Mouse (Mus musculus) splenic B cell, adult 2 months (primary cell): ENCODE data around the gene Borcs7.

Experiments used
- DNase-seq: peaks from one replicate; pipeline ENCODE4 v3.0.0-alpha.2; 2011; ENCODE audit warnings: low read depth, low spot score
- H3K27me3 ChIP-seq: 2 replicates; pipeline ENCODE4 v1.6.1; 2012; ENCODE audit warnings: mild to moderate bottlenecking, low read length, moderate library complexity, mixed read lengths; ENCODE audit not compliant: control insufficient read depth, poor library complexity, insufficient read depth, severe bottlenecking
- H3K36me3 ChIP-seq: 2 replicates; pipeline ENCODE4 v1.6.1; 2012; ENCODE audit warnings: mild to moderate bottlenecking, low read length, moderate library complexity, mixed read lengths; ENCODE audit not compliant: control insufficient read depth, poor library complexity, insufficient read depth, severe bottlenecking

The Borcs7 gene

GRCm38 (mm10) chr19:46689460-46690372 is at the start of gene Borcs7:
Gene Borcs7, plus strand, starts transcription at chr19:46689906.
- no peaks in the 10 kb centered on the region for H3K27me3 ChIP-seq
- DNase-seq = peak; percentile 84

DNA sequence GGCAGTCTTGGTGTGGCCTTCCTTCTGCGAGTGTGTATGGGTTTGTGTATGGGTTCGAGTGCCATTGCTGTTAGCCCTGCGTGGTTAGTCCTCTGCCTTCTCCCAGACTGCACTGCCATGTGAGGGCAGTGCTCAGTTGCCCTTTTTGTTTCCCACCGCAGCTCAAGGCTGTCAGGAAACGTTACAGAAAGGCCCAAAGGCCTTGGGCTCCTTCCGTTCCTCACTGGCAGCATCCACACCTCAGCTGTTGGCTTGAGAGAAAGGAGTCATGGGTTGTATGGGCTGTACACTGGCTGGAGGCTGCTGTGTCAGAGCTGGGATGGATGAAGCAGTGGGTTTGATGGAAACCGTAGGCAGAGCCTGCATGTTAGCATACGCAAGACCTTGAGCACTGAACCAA is 48.9 kb upstream of the Borcs7 start:
- H3K27me3 ChIP-seq = no peaks in the 10 kb centered on the region
- peaks cover 2% of the 10 kb centered on the region for H3K36me3 ChIP-seq
- DNase-seq = no peak

More at GRCm38 (mm10) chr19:46689460-46690372, at the start of gene Borcs7:
- no peaks in the 10 kb centered on the region; the same call in 1 of the 2 replicates for H3K36me3 ChIP-seq

DNA sequence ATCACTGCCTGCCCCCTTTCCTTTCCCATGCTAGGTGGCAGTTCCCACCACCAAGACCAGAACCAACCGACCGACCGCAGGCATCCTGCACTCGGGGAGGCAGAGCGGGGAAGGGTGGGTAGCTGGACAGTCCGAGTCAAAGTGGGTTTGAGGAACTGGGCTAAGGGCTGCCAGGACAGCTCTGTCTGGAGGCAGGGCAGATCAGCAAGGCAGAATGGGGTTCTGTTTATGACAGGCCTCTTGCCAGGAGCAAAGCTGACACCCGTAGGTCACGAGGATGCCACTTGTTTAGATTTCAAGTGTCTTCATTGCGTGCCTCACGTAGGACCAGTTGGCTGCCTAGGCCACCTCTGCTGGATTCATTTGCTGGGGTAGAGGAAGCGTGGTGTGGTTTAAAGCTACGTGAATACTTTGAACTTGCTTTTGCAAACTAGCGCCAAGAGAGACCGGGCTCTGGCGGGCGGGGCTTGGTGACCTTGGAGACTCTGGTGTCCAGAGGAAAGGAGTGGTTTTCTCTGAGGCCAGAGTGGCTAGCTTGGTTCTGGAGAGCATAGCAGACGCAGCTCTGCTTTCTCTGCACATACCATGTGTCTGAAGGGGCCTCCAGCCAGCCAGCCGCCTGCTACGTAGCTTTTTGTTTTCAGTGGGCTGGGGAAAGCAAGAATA is 48.2 kb upstream of the Borcs7 start:
- H3K36me3 ChIP-seq = peaks cover 2% of the 10 kb centered on the region
- H3K27me3 ChIP-seq = no peaks in the 10 kb centered on the region
- DNase-seq = no peak

DNA sequence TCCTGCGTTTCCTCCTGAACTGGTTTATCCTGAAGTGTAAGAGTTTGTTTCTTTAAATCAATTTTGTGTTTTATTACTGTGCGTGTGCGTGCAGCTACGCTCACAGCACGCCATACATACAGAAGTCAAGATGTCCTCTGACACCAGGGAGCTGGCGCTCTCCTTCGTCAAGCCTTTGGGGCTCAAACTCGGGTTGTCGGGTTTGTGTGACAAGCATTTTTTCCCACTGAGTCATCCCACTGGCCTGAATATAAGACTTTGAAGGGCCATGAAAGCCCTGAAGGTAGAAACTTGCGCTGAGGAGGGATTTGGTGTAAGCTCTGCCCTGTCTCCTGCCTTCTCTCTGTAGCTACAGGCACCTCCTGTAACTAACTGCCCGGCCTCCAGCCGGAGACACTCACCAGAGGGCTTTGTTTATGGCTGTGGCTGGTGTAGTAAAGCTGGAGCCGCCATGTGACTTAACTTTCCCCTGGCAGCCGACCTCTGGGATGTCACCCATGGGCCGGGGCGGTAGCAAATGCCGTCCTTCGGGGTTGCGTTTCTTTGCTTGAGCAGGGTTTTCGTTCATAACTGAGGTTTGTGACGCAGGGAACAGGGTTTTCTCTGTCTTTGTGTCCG is 47.5 kb upstream of the Borcs7 start:
- Histone ChIP-seq H3K27me3 (no peaks in the 10 kb centered on the region), H3K36me3 (peaks cover 2% of the 10 kb centered on the region)
- DNase-seq = no peak

DNA sequence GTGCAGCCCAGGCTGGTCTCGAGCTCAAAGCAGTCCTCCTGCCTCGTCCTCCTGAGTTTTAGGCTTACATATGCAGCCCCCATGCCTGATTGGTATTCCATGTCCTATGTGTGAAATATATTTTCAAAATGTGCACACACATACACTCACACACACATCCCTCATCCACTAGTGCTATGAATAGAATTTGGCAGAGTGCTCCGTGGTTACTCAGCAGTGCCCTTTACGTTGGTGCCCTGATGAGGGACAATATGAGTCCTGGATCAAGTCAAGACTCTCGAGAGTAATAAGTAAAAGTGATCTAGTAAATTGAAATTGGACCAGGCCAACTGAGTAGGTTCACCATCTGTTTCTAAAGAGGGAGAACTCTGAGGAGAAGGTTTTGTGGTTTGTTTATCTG is 46.5 kb upstream of the Borcs7 start:
- no peak for DNase-seq
- Histone ChIP-seq H3K27me3 (no peaks in the 10 kb centered on the region), H3K36me3 (peaks cover 2% of the 10 kb centered on the region)

- H3K36me3 ChIP-seq = peaks cover 2% of the 10 kb centered on the region
- DNase-seq = no peak
- no peaks in the 10 kb centered on the region for H3K27me3 ChIP-seq
Observed at GRCm38 (mm10) chr19:46644343-46644792, 45.3 kb upstream of the Borcs7 start.

GRCm38 (mm10) chr19:46644793-46645602 is 44.7 kb upstream of the Borcs7 start:
- no peaks in the 10 kb centered on the region for H3K27me3 ChIP-seq
- DNase-seq = no peak

GRCm38 (mm10) chr19:46646041-46646481 is 43.6 kb upstream of the Borcs7 start:
- Histone ChIP-seq H3K27me3 (no peaks in the 10 kb centered on the region), H3K36me3 (peaks cover 2% of the 10 kb centered on the region)
- no peak for DNase-seq

More at GRCm38 (mm10) chr19:46644793-46645602, 44.7 kb upstream of the Borcs7 start:
- peaks cover 2% of the 10 kb centered on the region for H3K36me3 ChIP-seq

DNA sequence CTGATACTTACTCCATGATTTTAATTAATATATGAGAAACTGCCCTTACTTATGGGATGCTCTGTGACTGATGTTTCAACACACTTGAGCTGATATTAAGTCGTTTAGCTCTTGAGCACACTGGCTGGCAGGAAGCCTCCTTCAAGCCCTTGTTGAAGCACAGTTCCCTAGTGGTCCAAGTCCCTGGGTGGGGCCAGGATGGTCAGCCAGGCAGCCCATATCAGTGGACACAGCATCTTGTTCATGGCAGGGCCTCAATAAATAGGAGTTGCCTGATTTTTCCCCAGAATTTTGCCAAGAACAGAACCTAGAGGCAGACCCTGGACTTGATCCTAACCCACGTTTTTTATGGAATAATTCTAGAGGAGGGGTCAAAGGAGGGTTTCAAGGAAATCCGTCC is 42.5 kb upstream of the Borcs7 start:
- Histone ChIP-seq H3K36me3 (peaks cover 6% of the 10 kb centered on the region), H3K27me3 (no peaks in the 10 kb centered on the region)
- no peak for DNase-seq

GRCm38 (mm10) chr19:46647850-46648249 is 41.9 kb upstream of the Borcs7 start:
- Histone ChIP-seq H3K27me3 (no peaks in the 10 kb centered on the region), H3K36me3 (peaks cover 8% of the 10 kb centered on the region)
- no peak for DNase-seq

GRCm38 (mm10) chr19:46648565-46648964 is 41.1 kb upstream of the Borcs7 start:
- peak; percentile 12 for DNase-seq
- Histone ChIP-seq H3K36me3 (peaks cover 8% of the 10 kb centered on the region), H3K27me3 (no peaks in the 10 kb centered on the region)

- H3K27me3 ChIP-seq = no peaks in the 10 kb centered on the region
- DNase-seq = no peak
Observed at GRCm38 (mm10) chr19:46653188-46653587, 36.5 kb upstream of the Borcs7 start.

GRCm38 (mm10) chr19:46653616-46654235 is 36.0 kb upstream of the Borcs7 start:
- no peak for DNase-seq
- Histone ChIP-seq H3K36me3 (peaks cover 16% of the 10 kb centered on the region), H3K27me3 (no peaks in the 10 kb centered on the region)

More at GRCm38 (mm10) chr19:46653188-46653587, 36.5 kb upstream of the Borcs7 start:
- peaks cover 16% of the 10 kb centered on the region for H3K36me3 ChIP-seq

DNA sequence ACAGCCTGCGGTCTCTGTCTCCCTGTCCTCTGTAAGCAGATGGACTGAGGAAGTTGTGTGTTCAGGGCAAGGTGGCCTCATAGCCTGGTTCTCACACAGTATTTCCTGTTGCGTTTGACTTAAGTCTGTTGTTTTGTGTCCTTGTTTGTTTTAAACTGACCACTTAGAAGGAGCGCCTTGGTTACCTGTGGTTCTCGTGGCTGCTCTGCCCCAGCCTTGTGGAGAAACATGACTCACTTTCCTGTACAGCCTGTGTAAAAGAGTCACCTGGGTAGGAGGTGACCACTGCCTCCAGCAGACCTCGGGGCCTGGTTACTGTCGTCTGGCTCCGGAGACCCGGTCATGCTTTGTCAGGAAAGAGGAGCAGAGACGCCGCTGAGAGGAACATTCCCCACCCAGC is 34.1 kb upstream of the Borcs7 start:
- DNase-seq = no peak
- H3K36me3 ChIP-seq = peaks cover 16% of the 10 kb centered on the region
- H3K27me3 ChIP-seq = no peaks in the 10 kb centered on the region
